Mouse (Mus musculus) retina, embryonic 14.5 days (tissue): ENCODE data around the gene Bag1.

Experiments used
- DNase-seq: peaks from one replicate; pipeline ENCODE4 v3.0.0-alpha.2; 2015; ENCODE audit warnings: low spot score

Bag1 gene

GRCm38 (mm10) chr4:40948160-40948708, at the start of gene Bag1, which contains the start of gene Chmp5:
TSS of gene Bag1 (minus strand) at chr4:40948294.
TSS of gene Chmp5 (plus strand) at chr4:40948407.
- DNase-seq, result peak; percentile 98

- DNase-seq, result no peak
These were observed 48.2 kb upstream of the Bag1 start for GRCm38 (mm10) chr4:40996302-40996701.

GRCm38 (mm10) chr4:40989633-40990032, 41.5 kb upstream of the Bag1 start:
- DNase-seq, result no peak

GRCm38 (mm10) chr4:40983686-40984085, 35.6 kb upstream of the Bag1 start:
- no peak for DNase-seq

- no peak for DNase-seq
These were observed 34.4 kb upstream of the Bag1 start for GRCm38 (mm10) chr4:40982486-40982885.

GRCm38 (mm10) chr4:40979430-40979829, 31.3 kb upstream of the Bag1 start:
- no peak for DNase-seq

GRCm38 (mm10) chr4:40976651-40977050, 28.6 kb upstream of the Bag1 start:
- DNase-seq, result no peak

GRCm38 (mm10) chr4:40975678-40976077, 27.6 kb upstream of the Bag1 start:
- no peak for DNase-seq

- no peak for DNase-seq
These were observed 25.9 kb upstream of the Bag1 start for GRCm38 (mm10) chr4:40974011-40974410.

DNA sequence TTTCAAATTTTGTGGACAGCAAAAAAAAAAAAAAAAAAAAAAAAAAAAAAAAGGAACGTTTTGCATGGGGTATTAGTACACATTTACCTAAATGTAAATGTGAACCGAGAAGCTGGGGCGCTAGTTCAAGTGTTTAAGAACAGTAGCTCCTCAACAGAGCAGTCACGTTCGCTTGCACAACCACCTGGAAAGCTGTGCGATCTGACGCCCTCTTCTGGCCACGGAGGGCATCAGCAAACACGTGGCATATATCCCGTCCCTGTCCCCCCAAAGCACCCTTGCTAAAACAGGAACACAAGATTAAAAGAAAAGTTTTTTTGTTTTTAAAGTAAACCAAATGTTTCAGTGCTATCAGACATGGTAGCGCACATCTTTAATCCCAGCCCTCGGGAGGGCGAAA, 23.6 kb upstream of the Bag1 start:
- peak; percentile 57 for DNase-seq

DNA sequence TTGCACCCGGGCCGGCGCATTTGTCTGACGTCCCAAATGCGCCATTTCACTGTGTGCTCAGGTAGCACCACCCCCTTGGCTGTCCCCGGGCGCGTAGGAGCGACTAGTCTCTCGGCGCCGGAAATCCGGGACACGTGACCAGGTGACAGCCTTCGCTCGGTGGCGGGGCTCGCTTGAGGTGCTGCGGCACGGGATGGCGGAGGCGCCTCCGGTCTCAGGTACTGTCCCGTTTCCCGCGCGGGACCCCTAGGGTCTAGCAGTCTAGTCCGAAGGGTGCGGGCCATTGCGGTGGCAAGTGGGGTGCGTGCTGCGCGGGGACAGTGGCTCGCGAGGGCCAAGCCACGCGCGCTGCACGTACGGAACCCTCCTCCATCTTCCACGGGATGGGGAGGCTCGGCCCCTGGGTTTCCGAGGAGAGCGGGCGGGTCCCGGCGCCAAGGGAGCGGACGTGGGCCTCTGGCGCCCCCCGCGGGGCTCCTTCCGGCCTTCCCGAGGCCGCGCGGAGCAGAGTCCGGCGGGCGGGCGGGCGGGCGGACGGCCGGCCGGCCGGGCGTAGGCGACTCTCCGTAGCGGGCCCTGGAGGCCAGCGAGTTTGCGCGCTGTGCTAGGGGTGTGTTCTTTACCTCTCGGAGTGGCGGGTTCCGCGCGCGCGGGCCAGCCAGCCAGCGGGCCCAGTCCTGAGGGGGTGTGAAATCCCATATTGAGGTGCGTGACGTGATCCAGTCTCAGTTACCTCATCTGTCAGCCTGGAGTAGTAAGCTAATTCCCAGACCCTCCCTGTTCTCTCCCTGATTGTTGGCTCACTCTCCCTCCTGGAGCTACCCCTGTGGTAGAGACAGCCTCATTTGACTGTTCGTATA, 23.0 kb upstream of the Bag1 start, which contains the start of gene Nfx1:
Gene Nfx1, plus strand, starts transcription at position 65 of the 860 bp plus-strand sequence.
- peak; percentile 93 for DNase-seq

DNA sequence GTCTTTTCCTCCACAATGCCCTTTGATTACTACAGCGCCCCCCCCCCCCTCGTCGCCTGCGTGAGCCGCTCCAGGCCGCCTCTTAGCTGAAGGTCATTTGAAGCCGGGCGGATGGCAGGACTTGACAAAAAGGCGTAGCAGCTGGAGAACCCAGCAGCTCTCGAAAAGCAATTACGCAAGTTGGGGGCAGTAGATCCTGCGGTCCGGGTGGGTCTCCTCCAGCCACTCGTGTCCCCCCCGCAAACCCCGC, 22.4 kb upstream of the Bag1 start:
- no peak for DNase-seq

DNA sequence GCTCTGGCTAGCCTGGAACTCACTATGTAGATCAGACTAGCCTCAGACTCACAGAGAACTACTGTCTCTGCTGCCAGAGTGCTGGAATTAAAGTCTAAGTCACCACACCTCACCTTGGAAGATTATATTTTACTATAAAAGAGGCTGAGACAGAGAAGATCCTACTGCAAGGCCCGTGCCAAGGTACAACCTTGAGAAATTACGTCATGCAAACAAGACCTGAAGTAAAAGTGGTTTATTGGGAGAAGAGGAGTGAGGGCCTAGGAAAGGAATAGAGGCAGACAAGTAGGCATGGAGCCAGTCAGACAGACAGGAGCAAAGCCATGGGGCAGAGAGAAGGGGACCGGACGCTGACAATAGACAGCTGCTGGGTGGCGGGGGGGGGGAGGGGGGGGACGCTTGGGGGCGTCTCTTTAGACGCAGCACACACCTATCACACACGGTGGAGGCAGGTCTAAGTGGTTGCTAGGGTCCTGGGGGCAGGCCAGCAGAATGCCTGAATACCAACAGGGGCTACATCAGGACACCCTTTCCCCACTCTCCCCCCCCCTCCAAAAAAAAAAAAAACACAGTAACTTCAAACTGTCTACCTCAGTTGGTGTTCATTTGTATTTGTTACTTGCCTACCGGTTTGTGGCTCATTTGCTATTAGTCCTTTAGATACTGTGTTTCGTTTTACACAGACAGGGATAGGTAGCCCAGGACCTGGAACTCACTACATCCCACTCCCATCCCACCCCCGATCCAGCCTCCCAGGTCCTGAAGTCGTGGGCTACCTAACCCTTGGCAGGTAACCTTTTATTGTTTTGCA, 21.9 kb upstream of the Bag1 start:
- DNase-seq, result no peak

DNA sequence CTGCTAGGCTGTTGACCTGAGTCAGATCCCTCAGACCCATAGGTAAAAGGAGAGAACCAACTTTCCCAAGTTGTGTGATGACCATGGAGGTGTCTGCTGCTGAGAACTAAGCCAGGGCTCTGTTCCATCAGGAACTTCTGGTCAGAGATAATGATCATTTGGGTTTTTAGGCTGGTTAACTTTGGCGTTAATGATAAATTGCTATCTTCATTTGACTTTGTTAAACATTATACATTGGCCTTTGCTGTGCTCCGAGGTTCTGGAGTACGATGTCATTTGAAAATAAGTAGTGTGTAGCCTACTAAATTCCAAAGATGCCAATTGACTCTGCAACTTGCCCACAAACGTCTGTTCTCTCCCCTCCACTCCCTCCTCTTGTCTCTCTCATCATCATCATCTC, 21.1 kb upstream of the Bag1 start:
- DNase-seq, result no peak

GRCm38 (mm10) chr4:40963536-40963935, 15.4 kb upstream of the Bag1 start:
- no peak for DNase-seq

- no peak for DNase-seq
These were observed 7.8 kb upstream of the Bag1 start for GRCm38 (mm10) chr4:40955942-40956341.

DNA sequence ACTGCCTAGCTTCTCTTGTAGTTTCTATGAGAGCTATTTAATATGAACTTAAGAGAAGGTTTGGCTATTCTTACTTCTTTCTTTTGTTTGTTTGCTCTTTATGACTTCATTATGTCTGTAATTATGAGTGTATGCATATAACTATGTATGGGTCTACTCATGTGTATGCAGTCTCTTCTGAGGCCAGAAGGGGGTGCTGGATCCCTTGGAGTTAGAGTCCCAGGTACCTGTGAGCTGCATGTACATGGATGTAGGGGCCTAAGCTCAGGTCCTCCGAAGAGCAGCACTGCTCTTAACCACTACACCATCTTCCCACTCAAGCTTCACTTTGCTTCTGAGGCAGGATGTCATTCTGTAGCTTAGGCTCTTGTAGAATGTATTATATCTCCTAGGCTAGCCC, 5.4 kb upstream of the Bag1 start:
- no peak for DNase-seq

- no peak for DNase-seq
These were observed 432 bp downstream of the Bag1 start for GRCm38 (mm10) chr4:40947565-40948159.

DNA sequence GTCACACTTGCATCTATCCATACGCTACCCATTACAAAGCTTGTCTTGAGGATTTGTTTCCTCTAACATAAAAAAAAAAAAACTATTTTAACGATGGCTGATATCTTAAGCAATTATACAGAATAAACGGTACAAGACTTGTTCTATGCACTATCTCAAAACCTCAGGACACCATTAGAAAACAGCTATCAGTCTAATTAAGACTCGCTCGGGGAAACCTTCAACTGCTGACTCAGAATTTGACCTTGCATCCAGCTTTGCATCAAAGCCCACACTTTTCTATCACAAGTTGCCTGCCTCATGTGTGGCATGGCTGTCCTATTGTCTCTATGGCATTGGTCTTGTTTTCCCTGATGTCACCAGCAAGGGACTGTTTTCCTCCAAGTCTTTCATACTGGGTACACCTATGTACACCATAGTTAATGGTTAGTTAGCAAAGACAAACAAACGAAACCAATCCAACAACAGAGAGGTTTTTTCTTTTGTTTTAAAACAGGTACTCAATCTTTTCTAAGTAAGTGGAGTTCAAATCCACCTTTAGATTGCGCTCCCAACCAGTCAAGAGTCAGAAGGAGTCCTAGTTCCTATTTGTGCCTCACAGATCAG, 1.5 kb downstream of the Bag1 start:
- no peak for DNase-seq

DNA sequence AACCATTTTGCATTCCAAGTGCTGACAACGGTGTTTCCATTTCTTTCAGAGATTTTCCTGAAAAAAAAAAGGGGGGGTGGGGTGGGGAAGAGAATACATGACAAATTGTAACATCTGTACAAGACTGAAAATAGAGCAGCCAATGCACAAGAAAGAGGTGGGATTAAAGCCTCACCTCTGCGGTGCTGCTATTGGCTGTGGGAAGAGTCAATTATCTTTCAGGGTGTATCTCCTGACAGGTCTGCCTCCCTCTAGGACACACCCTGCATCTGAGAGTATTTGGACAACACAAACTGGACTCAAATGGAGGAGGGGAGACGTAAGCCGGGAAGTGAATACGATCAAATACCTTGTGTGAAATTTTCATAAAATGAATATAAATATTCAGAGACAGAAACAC, 4.4 kb downstream of the Bag1 start:
- DNase-seq, result no peak

DNA sequence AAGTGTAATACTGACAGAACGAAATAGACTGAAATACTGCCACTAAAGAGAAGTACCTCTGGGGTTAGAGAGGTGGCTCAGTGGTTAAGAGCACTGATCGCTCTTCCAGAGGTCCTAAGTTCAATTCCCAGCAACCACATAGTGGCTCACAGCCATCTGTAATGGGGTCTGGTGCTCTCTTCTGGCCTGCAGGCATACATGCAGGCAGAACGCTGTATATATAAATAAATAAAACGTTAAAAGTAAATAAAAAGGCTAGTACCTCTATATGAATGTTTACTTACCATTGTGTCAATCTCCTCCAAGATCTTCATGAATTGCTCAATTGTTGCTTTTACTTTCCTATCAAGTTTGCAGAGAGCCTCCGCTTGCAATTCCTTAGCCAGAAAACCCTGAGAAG, 9.3 kb downstream of the Bag1 start:
- no peak for DNase-seq

- DNase-seq, result no peak
These were observed 11.8 kb downstream of the Bag1 start for GRCm38 (mm10) chr4:40936175-40936839.
